1 mouse cellular context compared by ENCODE assay signal in the genomic region with DNA sequence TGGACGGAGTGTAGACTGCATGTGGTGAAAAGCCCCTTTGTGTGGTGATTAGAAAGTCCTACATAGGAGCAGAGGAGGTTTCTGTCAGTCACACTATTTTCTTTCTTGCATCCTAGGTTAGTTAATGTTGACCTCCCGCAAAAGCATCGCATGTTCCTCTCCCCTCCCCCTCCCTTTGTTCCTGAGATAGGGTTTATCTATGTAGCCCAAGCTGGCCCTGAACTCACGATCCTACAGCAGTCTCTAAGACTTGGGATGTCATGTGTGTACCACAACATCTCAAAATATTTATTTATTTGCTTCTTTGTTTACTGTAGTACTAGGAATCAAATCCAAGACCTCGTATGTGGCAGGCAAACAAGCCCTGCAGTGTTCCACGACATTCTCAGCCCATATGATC.
TF ChIP-seq lines count a peak whose summit lies in the region.

No protein-coding gene starts in this region.

TF ChIP-seq in MEL, 35 proteins besides CTCF, POLR2A, EP300 and RAD21 (continued from another document):
- TF ChIP-seq ZC3H11A (IDR thresholded peaks at IDR 0.05; ENCODE audit: low read depth, low read length) (no peak), GABPA (IDR thresholded peaks at IDR 0.05; ENCODE audit: low read depth, low read length) (no peak), NRF1 (IDR thresholded peaks at IDR 0.05; ENCODE audit: insufficient read depth, low read depth, low read length, poor library complexity, severe bottlenecking) (no peak), POLR2AphosphoS2 (IDR thresholded peaks at IDR 0.05; ENCODE audit: low read length) (no peak), ZMIZ1 (IDR thresholded peaks at IDR 0.05; ENCODE audit: low read depth, low read length) (no peak), BHLHE40 (IDR thresholded peaks at IDR 0.05; ENCODE audit: borderline replicate concordance, low read depth, low read length) (no peak), USF1 (IDR thresholded peaks at IDR 0.05; ENCODE audit: low read depth, low read length) (no peak), TAL1 (IDR thresholded peaks at IDR 0.05; ENCODE audit: low read length) (no peak)
